Mouse (Mus musculus): ENCODE measurements at regions not wholly inside any gene's neighbourhood (a gene's known extent, or its start where the extent isn't known, plus 50 kb on each side); places are given as distances from the start of the nearest gene placed in this dataset.

GRCm38 (mm10) chr4:72688842-72689241, 163.6 kb downstream of the Aldoart1 start:
- Histone ChIP-seq H3K9me3 (ENCODE audit: control insufficient read depth, low read length) (no peaks in the 10 kb centered on the region), H3K9ac (ENCODE audit: low read depth, low read length, severe bottlenecking) (no peak overlapping the region), H3K36me3 (ENCODE audit: control insufficient read depth, insufficient read depth, low read length) (no peaks in the 10 kb centered on the region), H3K4me1 (ENCODE audit: control insufficient read depth, insufficient read depth, low read length) (no peaks in the 10 kb centered on the region), H3K27me3 (ENCODE audit: control insufficient read depth, insufficient read depth, low read length) (no peaks in the 10 kb centered on the region), H3K4me2 (replicated peaks; ENCODE audit: low read depth, low read length, severe bottlenecking) (no peak overlapping the region), H3K4me3 (replicated peaks; ENCODE audit: low read length) (no peak overlapping the region), H3K27ac (replicated peaks; ENCODE audit: low read depth, low read length) (no peak overlapping the region)
- DNase-seq (ENCODE audit: low spot score), result no peak
- no peak for ATAC-seq (ENCODE audit: low FRiP score, low read depth)
- no peak for TF ChIP-seq POLR2A (IDR thresholded peaks at IDR 0.05; ENCODE audit: borderline replicate concordance, extremely low read depth, insufficient read depth, insufficient read length)
- 78% methylated on average over 4 of the region's 4 CpGs for WGBS

- H3K36me3 ChIP-seq (ENCODE audit: control insufficient read depth, insufficient read depth, low read length), result no peaks in the 10 kb centered on the region
- no peak overlapping the region for H3K9ac ChIP-seq (ENCODE audit: low read depth, low read length, severe bottlenecking)
- no peak overlapping the region for H3K4me3 ChIP-seq (replicated peaks; ENCODE audit: low read length)
- TF ChIP-seq POLR2A (IDR thresholded peaks at IDR 0.05; ENCODE audit: borderline replicate concordance, extremely low read depth, insufficient read depth, insufficient read length), result no peak
- DNase-seq (ENCODE audit: low spot score), result no peak
- no peak overlapping the region for H3K27ac ChIP-seq (replicated peaks; ENCODE audit: low read depth, low read length)
- ATAC-seq (ENCODE audit: low FRiP score, low read depth), result no peak
- 45% methylated on average over 2 of the region's 2 CpGs for WGBS
- H3K9me3 ChIP-seq (ENCODE audit: control insufficient read depth, low read length), result no peaks in the 10 kb centered on the region
- no peaks in the 10 kb centered on the region; the same call in 1 of the 2 replicates for H3K4me1 ChIP-seq (ENCODE audit: control insufficient read depth, insufficient read depth, low read length)
- H3K4me2 ChIP-seq (replicated peaks; ENCODE audit: low read depth, low read length, severe bottlenecking), result no peak overlapping the region
- H3K27me3 ChIP-seq (ENCODE audit: control insufficient read depth, insufficient read depth, low read length), result no peaks in the 10 kb centered on the region
Observed at GRCm38 (mm10) chr4:72674006-72674405, 178.4 kb downstream of the Aldoart1 start.

- no peak overlapping the region for H3K9ac ChIP-seq (ENCODE audit: low read depth, low read length, severe bottlenecking)
- 39% methylated on average over 5 of the region's 5 CpGs for WGBS
- no peaks in the 10 kb centered on the region for H3K36me3 ChIP-seq (ENCODE audit: control insufficient read depth, insufficient read depth, low read length)
- H3K4me1 ChIP-seq (ENCODE audit: control insufficient read depth, insufficient read depth, low read length), result no peaks in the 10 kb centered on the region; the same call in 1 of the 2 replicates
- ATAC-seq (ENCODE audit: low FRiP score, low read depth) (peak; percentile 86), DNase-seq (ENCODE audit: low spot score) (peak; percentile 5)
- no peaks in the 10 kb centered on the region for H3K27me3 ChIP-seq (ENCODE audit: control insufficient read depth, insufficient read depth, low read length)
- no peak overlapping the region for H3K4me2 ChIP-seq (replicated peaks; ENCODE audit: low read depth, low read length, severe bottlenecking)
- H3K9me3 ChIP-seq (ENCODE audit: control insufficient read depth, low read length), result no peaks in the 10 kb centered on the region
- no peak overlapping the region for H3K4me3 ChIP-seq (replicated peaks; ENCODE audit: low read length)
- no peak overlapping the region for H3K27ac ChIP-seq (replicated peaks; ENCODE audit: low read depth, low read length)
- no peak for TF ChIP-seq POLR2A (IDR thresholded peaks at IDR 0.05; ENCODE audit: borderline replicate concordance, extremely low read depth, insufficient read depth, insufficient read length)
Observed at GRCm38 (mm10) chr4:72671652-72672411, 180.6 kb downstream of the Aldoart1 start.

GRCm38 (mm10) chr4:72669827-72670494, 182.5 kb downstream of the Aldoart1 start:
- H3K27me3 ChIP-seq (ENCODE audit: control insufficient read depth, insufficient read depth, low read length), result no peaks in the 10 kb centered on the region
- DNase-seq (ENCODE audit: low spot score) (no peak), ATAC-seq (ENCODE audit: low FRiP score, low read depth) (no peak)
- H3K4me3 ChIP-seq (replicated peaks; ENCODE audit: low read length), result no peak overlapping the region
- TF ChIP-seq POLR2A (IDR thresholded peaks at IDR 0.05; ENCODE audit: borderline replicate concordance, extremely low read depth, insufficient read depth, insufficient read length), result no peak
- WGBS, result 83% methylated on average over 5 of the region's 5 CpGs
- H3K27ac ChIP-seq (replicated peaks; ENCODE audit: low read depth, low read length), result no peak overlapping the region
- H3K36me3 ChIP-seq (ENCODE audit: control insufficient read depth, insufficient read depth, low read length), result no peaks in the 10 kb centered on the region
- H3K4me2 ChIP-seq (replicated peaks; ENCODE audit: low read depth, low read length, severe bottlenecking), result no peak overlapping the region
- H3K9ac ChIP-seq (ENCODE audit: low read depth, low read length, severe bottlenecking), result no peak overlapping the region
- no peaks in the 10 kb centered on the region for H3K9me3 ChIP-seq (ENCODE audit: control insufficient read depth, low read length)
- no peaks in the 10 kb centered on the region; the same call in 1 of the 2 replicates for H3K4me1 ChIP-seq (ENCODE audit: control insufficient read depth, insufficient read depth, low read length)

GRCm38 (mm10) chr4:72664379-72664778, 188.1 kb downstream of the Aldoart1 start:
- no peaks in the 10 kb centered on the region for H3K9me3 ChIP-seq (ENCODE audit: control insufficient read depth, low read length)
- ATAC-seq (ENCODE audit: low FRiP score, low read depth) (no peak), DNase-seq (ENCODE audit: low spot score) (no peak)
- H3K36me3 ChIP-seq (ENCODE audit: control insufficient read depth, insufficient read depth, low read length), result no peaks in the 10 kb centered on the region
- no peak for TF ChIP-seq POLR2A (IDR thresholded peaks at IDR 0.05; ENCODE audit: borderline replicate concordance, extremely low read depth, insufficient read depth, insufficient read length)
- no peaks in the 10 kb centered on the region for H3K4me1 ChIP-seq (ENCODE audit: control insufficient read depth, insufficient read depth, low read length)
- H3K27ac ChIP-seq (replicated peaks; ENCODE audit: low read depth, low read length), result no peak overlapping the region
- H3K4me3 ChIP-seq (replicated peaks; ENCODE audit: low read length), result no peak overlapping the region
- no peaks in the 10 kb centered on the region for H3K27me3 ChIP-seq (ENCODE audit: control insufficient read depth, insufficient read depth, low read length)
- H3K4me2 ChIP-seq (replicated peaks; ENCODE audit: low read depth, low read length, severe bottlenecking), result no peak overlapping the region
- no peak overlapping the region for H3K9ac ChIP-seq (ENCODE audit: low read depth, low read length, severe bottlenecking)
